Mouse (Mus musculus) small intestine, adult 10 weeks (tissue): Measurements from ENCODE around the gene Nxph1. TPM values are rescaled to one million over a fixed set of nuclear protein-coding genes. Genes with fewer than 3 reads are reported as not detected.

Source experiments
- polyA plus RNA-seq: library from polyadenylated mRNA; stranded (reverse); fragments of 350-450 nt; fragmentation: Illumina TruSeq; extraction: RNeasy Lipid Tissue Mini Kit (QIAGEN cat#74804); gene quantifications from one replicate; pipeline ENCODE4 v1.2.3, GENCODE M21; 2014; ENCODE audit warnings: low replicate concordance

Nxph1 gene
- polyA plus RNA-seq = not detected

GRCm38 (mm10) chr6:8948131-8948470, at the start of gene Nxph1:
Gene Nxph1 (plus strand): TSS chr6:8948431.

Other genes with a start within 250 kb of the Nxph1 start
- 10.8 TPM for gene Ica1, start 169.9 kb upstream of the Nxph1 start, polyA plus RNA-seq